Mouse (Mus musculus) cortical plate, adult 2 months (tissue): ENCODE measurements around the gene Dlg4.

ENCODE experiments used
- CTCF ChIP-seq: fragments of 200-500 bp; IDR thresholded peaks from 2 replicates; pipeline ENCODE4 v1.5.1; 2011; ENCODE audit warnings: mild to moderate bottlenecking, control low read depth, low read length; ENCODE audit not compliant: insufficient read depth; ENCODE audit errors: extremely low read depth
- POLR2A ChIP-seq: fragments of 200-500 bp; IDR thresholded peaks from 2 replicates; pipeline ENCODE4 v1.6.1; 2011; ENCODE audit warnings: mild to moderate bottlenecking, low read length, control low read depth; ENCODE audit not compliant: insufficient read depth; ENCODE audit errors: extremely low read depth

DNA sequence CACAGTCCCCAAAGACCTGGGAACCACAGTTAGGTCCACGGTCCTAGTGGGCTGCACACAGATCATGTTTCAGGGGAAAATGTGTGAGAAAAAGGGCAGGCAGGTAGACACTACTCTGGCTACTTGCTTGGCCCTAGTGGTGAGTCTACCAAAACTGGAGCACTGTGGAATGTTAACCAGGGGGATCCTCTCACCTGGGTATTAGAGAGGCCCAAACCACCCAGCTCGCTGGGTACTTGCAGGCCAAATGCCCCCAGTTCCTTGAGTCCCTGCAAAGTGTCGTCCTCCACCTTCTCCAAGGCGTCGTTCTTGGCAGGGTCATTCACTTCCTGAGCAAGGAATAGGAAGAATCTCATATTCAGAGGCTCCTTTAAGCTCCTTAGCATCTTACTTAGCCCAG, 2.7 kb upstream of the Dlg4 start:
- TF ChIP-seq POLR2A: no peak
- no peak for TF ChIP-seq CTCF
